9 mouse cellular contexts compared by ENCODE assay signal in genomic region chr8:95951794-95952193, GRCm38 (mm10).
DNase-seq lines count a peak whose midpoint lies in the region; ATAC-seq and TF ChIP-seq lines count a peak whose summit lies in the region.
"Had no signal": no experiment of that assay in that cellular context is flagged by ENCODE, and none has a peak within 500 bp of the region (broad histone marks: within the 10 kb centered on the region; RNA-seq: fewer than 3 reads in every experiment).

No protein-coding gene starts in this region.

- H3K27me3 ChIP-seq in forebrain, embryonic 16.5 days (replicated peaks; ENCODE audit: control insufficient read depth, insufficient read depth, low read length) = no peaks in the 10 kb centered on the region

- 0% methylated on average over 17 of the region's 17 CpGs for WGBS in forebrain, embryonic 16.5 days
- 2% methylated on average over 17 of the region's 17 CpGs for WGBS in lung, adult 2 months

- H3K4me1 ChIP-seq in forebrain, embryonic 16.5 days (replicated peaks; ENCODE audit: control insufficient read depth, insufficient read depth, low read length) = no peaks in the 10 kb centered on the region; the same call in 1 of the 2 replicates
- no peaks in the 10 kb centered on the region for H3K4me1 ChIP-seq in lung, adult 2 months (ENCODE audit: control insufficient read depth, insufficient read depth, low read length)

- H3K9me3 ChIP-seq in forebrain, embryonic 16.5 days (ENCODE audit: control insufficient read depth, low read length) = no peaks in the 10 kb centered on the region

- DNase-seq in Muller cell, postnatal 12 days (ENCODE audit: inconsistent ontology term) = peak; percentile 79
- peak; percentile 2 for DNase-seq in cerebellum, adult 11-12 months
- peak; percentile 37 to 75 for DNase-seq in layer of hippocampus, adult 8-10 months (ENCODE audit: low spot score in 2 of 2)
- DNase-seq in lung, adult 2 months = peak; percentile 38
- peak; percentile 60 for DNase-seq in ovary, postnatal 14 days (ENCODE audit: low spot score)
- DNase-seq in urinary bladder, postnatal 36 days (ENCODE audit: low spot score in 2 of 2) = peak; percentile 33 to 62

- ATAC-seq in forebrain, embryonic 16.5 days = peak; percentile 85
- ATAC-seq in hematopoietic stem cell, adult 5-6 weeks (replicated peaks in 1 of 2; ENCODE audit: insufficient read depth in 1 of 2, low FRiP score in 2 of 2, low TSS enrichment in 1 of 2, low read depth in 1 of 2, poor library complexity in 2 of 2, severe bottlenecking in 2 of 2) = peak; percentile 83 to 84

- H3K4me3 ChIP-seq in forebrain, embryonic 16.5 days (replicated peaks; ENCODE audit: low read length) = peak overlapping the region; percentile 45
- no peak overlapping the region for H3K4me3 ChIP-seq in lung, adult 2 months (replicated peaks; ENCODE audit: extremely low read depth, low read depth, low read length)

- no peak overlapping the region for H3K27ac ChIP-seq in forebrain, embryonic 16.5 days (ENCODE audit: low read length)
- H3K27ac ChIP-seq: macrophage had no signal

- peak overlapping the region; percentile 56 for H3K9ac ChIP-seq in forebrain, embryonic 16.5 days (replicated peaks; ENCODE audit: low read depth, low read length)

- H3K4me2 ChIP-seq in forebrain, embryonic 16.5 days (ENCODE audit: low read length) = peak overlapping the region; percentile 64

- peak; percentile 73 for TF ChIP-seq CTCF in lung, adult 2 months (IDR thresholded peaks at IDR 0.05; ENCODE audit: insufficient read depth, low read length)

- no peaks in the 10 kb centered on the region for H3K36me3 ChIP-seq in forebrain, embryonic 16.5 days (ENCODE audit: control insufficient read depth, insufficient read depth)

- no peak for TF ChIP-seq POLR2A in lung, adult 2 months (IDR thresholded peaks at IDR 0.05; ENCODE audit: borderline replicate concordance, extremely low read depth, low read depth, low read length)

Comparison
In these comparisons a context has a peak if more than half of its experiments do, and no peak if none do; other contexts are left out.
1. DNase-seq: peak in every context shown above with its lines; median percentile 79 in Muller cell, postnatal 12 days; 60 in ovary, postnatal 14 days; 56 in layer of hippocampus, adult 8-10 months; 48 in urinary bladder, postnatal 36 days; 38 in lung, adult 2 months; 2 in cerebellum, adult 11-12 months.